Mouse (Mus musculus) neural tube, embryonic 11.5 days (tissue): ENCODE measurements around the gene Slc25a17. TPM values are rescaled to one million over a fixed set of nuclear protein-coding genes. Genes with fewer than 3 reads are reported as not detected.

Source experiments
- ATAC-seq: fragments of 200-750 bp; cut with Nextera tagmentation; 2 replicates; pipeline ENCODE4 v1.8.0; 2017; ENCODE audit warnings: moderate number of reproducible peaks, mild to moderate bottlenecking, moderate TSS enrichment, moderate library complexity; ENCODE audit not compliant: insufficient read depth, low FRiP score, low TSS enrichment
- DNase-seq: peaks from one replicate; pipeline ENCODE4 v3.0.0-alpha.2; 2015; ENCODE audit warnings: low spot score
- H3K27ac ChIP-seq: fragments of 300-500 bp; sonication (generic); 2 replicates; pipeline ENCODE4 v1.5.1; 2014; ENCODE audit warnings: low read depth, mild to moderate bottlenecking, low read length
- H3K27me3 ChIP-seq: fragments of 300-500 bp; sonication (generic); 2 replicates; pipeline ENCODE4 v1.6.1; 2014; ENCODE audit warnings: mild to moderate bottlenecking, low read length, mixed read lengths; ENCODE audit not compliant: control insufficient read depth, insufficient read depth
- H3K36me3 ChIP-seq: fragments of 300-500 bp; sonication (generic); 2 replicates; pipeline ENCODE4 v1.6.1; 2014; ENCODE audit warnings: mild to moderate bottlenecking, low read length, moderate library complexity, mixed read lengths; ENCODE audit not compliant: control insufficient read depth, insufficient read depth
- H3K4me1 ChIP-seq: fragments of 300-500 bp; sonication (generic); 2 replicates; pipeline ENCODE4 v1.6.1; 2014; ENCODE audit warnings: low read length, mixed read lengths; ENCODE audit not compliant: control insufficient read depth, insufficient read depth
- H3K4me2 ChIP-seq: fragments of 300-500 bp; sonication (generic); 2 replicates; pipeline ENCODE4 v1.6.1; 2014; ENCODE audit warnings: low read depth, mild to moderate bottlenecking, moderate library complexity
- H3K4me3 ChIP-seq: fragments of 300-500 bp; sonication (generic); 2 replicates; pipeline ENCODE4 v1.5.1; 2014; ENCODE audit warnings: low read depth, low read length
- H3K9ac ChIP-seq: fragments of 300-500 bp; sonication (generic); 2 replicates; pipeline ENCODE4 v1.6.1; 2014; ENCODE audit warnings: mild to moderate bottlenecking, low read length
- H3K9me3 ChIP-seq: fragments of 300-500 bp; sonication (generic); 2 replicates; pipeline ENCODE4 v1.6.1; 2016; ENCODE audit warnings: low read length; ENCODE audit not compliant: control insufficient read depth
- WGBS: fragments of 180-500 bp; shearing (Covaris S2); extraction: QIAGEN DNeasy Blood & Tissue Kit; methylation state at CpG from one replicate; pipeline ENCODE4 v1.1.7; 2014; 5-methylcytosine and 5-hydroxymethylcytosine counted together
- polyA plus RNA-seq: library from polyadenylated mRNA; unstranded; fragments of >200 nt; fragmentation: Nextera tagmentation; extraction: Ambion mirVana; gene quantifications from 2 replicates; pipeline ENCODE4 v1.2.1, GENCODE M21; 2014

Slc25a17 gene
- polyA plus RNA-seq, 1 experiment from 2014 or later, result 108 TPM

- 68% methylated on average over 13 of the region's 13 CpGs for WGBS
- Histone ChIP-seq H3K9me3 (no peaks in the 10 kb centered on the region), H3K9ac (no peak overlapping the region), H3K4me2 (no peak overlapping the region), H3K4me3 (no peak overlapping the region), H3K27ac (no peak overlapping the region), H3K36me3 (no peaks in the 10 kb centered on the region), H3K27me3 (no peaks in the 10 kb centered on the region), H3K4me1 (0 out of 2 replicates have a peak, but pooled peaks cover 3% of the 10 kb centered on the region)
- DNase-seq, result no peak
- no peak for ATAC-seq
These were observed 58.3 kb downstream of the Slc25a17 start for GRCm38 (mm10) chr15:81302151-81302808.

GRCm38 (mm10) chr15:81301193-81302070 is 59.2 kb downstream of the Slc25a17 start:
- Histone ChIP-seq H3K4me1 (0 out of 2 replicates have a peak, but pooled peaks cover 3% of the 10 kb centered on the region), H3K4me3 (no peak overlapping the region), H3K4me2 (no peak overlapping the region), H3K36me3 (no peaks in the 10 kb centered on the region), H3K9me3 (no peaks in the 10 kb centered on the region), H3K27ac (no peak overlapping the region), H3K9ac (no peak overlapping the region), H3K27me3 (no peaks in the 10 kb centered on the region)
- DNase-seq (no peak), ATAC-seq (no peak)
- WGBS, result 46% methylated on average over 16 of the region's 16 CpGs

GRCm38 (mm10) chr15:81300520-81301069 is 60.0 kb downstream of the Slc25a17 start:
- Histone ChIP-seq H3K4me3 (no peak overlapping the region), H3K9me3 (no peaks in the 10 kb centered on the region), H3K4me1 (0 out of 2 replicates have a peak, but pooled peaks cover 3% of the 10 kb centered on the region), H3K27me3 (no peaks in the 10 kb centered on the region), H3K4me2 (no peak overlapping the region), H3K36me3 (no peaks in the 10 kb centered on the region), H3K27ac (no peak overlapping the region), H3K9ac (no peak overlapping the region)
- no peak for DNase-seq
- no peak for ATAC-seq
- WGBS, result 85% methylated on average over 3 of the region's 3 CpGs

GRCm38 (mm10) chr15:81299549-81299948 is 61.1 kb downstream of the Slc25a17 start:
- Histone ChIP-seq H3K36me3 (no peaks in the 10 kb centered on the region), H3K9ac (no peak overlapping the region), H3K4me2 (no peak overlapping the region), H3K4me1 (0 out of 2 replicates have a peak, but pooled peaks cover 3% of the 10 kb centered on the region), H3K4me3 (no peak overlapping the region), H3K27me3 (no peaks in the 10 kb centered on the region), H3K27ac (no peak overlapping the region), H3K9me3 (no peaks in the 10 kb centered on the region)
- WGBS, result 89% methylated on average over 4 of the region's 4 CpGs
- DNase-seq, result no peak
- ATAC-seq, result no peak

GRCm38 (mm10) chr15:81298213-81298612 is 62.4 kb downstream of the Slc25a17 start:
- H3K4me1 ChIP-seq, result 0 out of 2 replicates have a peak, but pooled peaks cover 3% of the 10 kb centered on the region
- WGBS, result 86% methylated on average over 6 of the region's 6 CpGs
- ATAC-seq (no peak), DNase-seq (no peak)
- H3K36me3 ChIP-seq, result no peaks in the 10 kb centered on the region
- H3K4me3 ChIP-seq, result no peak overlapping the region
- H3K27ac ChIP-seq, result no peak overlapping the region
- no peak overlapping the region for H3K9ac ChIP-seq
- H3K4me2 ChIP-seq, result no peak overlapping the region
- H3K27me3 ChIP-seq, result no peaks in the 10 kb centered on the region
- no peaks in the 10 kb centered on the region for H3K9me3 ChIP-seq

- ATAC-seq, result no peak
- no peak overlapping the region for H3K9ac ChIP-seq
- H3K4me1 ChIP-seq, result 0 out of 2 replicates have a peak, but pooled peaks cover 3% of the 10 kb centered on the region
- H3K27ac ChIP-seq, result no peak overlapping the region
- WGBS, result 90% methylated on average over 3 of the region's 3 CpGs
- H3K4me3 ChIP-seq, result no peak overlapping the region
- H3K27me3 ChIP-seq, result no peaks in the 10 kb centered on the region
- DNase-seq, result no peak
- no peaks in the 10 kb centered on the region for H3K36me3 ChIP-seq
- H3K4me2 ChIP-seq, result no peak overlapping the region
- no peaks in the 10 kb centered on the region for H3K9me3 ChIP-seq
These were observed 63.1 kb downstream of the Slc25a17 start for GRCm38 (mm10) chr15:81297543-81297942.

GRCm38 (mm10) chr15:81294897-81295296 is 65.7 kb downstream of the Slc25a17 start:
- Histone ChIP-seq H3K9ac (no peak overlapping the region), H3K4me2 (no peak overlapping the region), H3K4me3 (no peak overlapping the region), H3K36me3 (no peaks in the 10 kb centered on the region), H3K27ac (no peak overlapping the region), H3K27me3 (no peaks in the 10 kb centered on the region), H3K9me3 (no peaks in the 10 kb centered on the region), H3K4me1 (no peaks in the 10 kb centered on the region)
- ATAC-seq, result no peak
- WGBS, result 93% methylated on average over 10 of the region's 10 CpGs
- no peak for DNase-seq

GRCm38 (mm10) chr15:81294386-81294785 is 66.2 kb downstream of the Slc25a17 start:
- Histone ChIP-seq H3K9me3 (no peaks in the 10 kb centered on the region), H3K4me3 (no peak overlapping the region), H3K4me2 (no peak overlapping the region), H3K36me3 (no peaks in the 10 kb centered on the region), H3K27me3 (no peaks in the 10 kb centered on the region), H3K27ac (no peak overlapping the region), H3K4me1 (no peaks in the 10 kb centered on the region), H3K9ac (no peak overlapping the region)
- no peak for DNase-seq
- 88% methylated on average over 12 of the region's 12 CpGs for WGBS
- no peak for ATAC-seq
